Mouse (Mus musculus) CH12.LX (cell line): ENCODE results near the gene Eras. TPM values are rescaled to one million over a fixed set of nuclear protein-coding genes. Genes with fewer than 3 reads are reported as not detected.

ENCODE experiments used
- DNase-seq: peaks from one replicate; pipeline ENCODE4 v3.0.0-alpha.2; 2013; ENCODE audit errors: extremely low read depth
- H3K27ac ChIP-seq: 2 replicates; pipeline ENCODE4 v1.5.1; 2012; ENCODE audit warnings: low read depth, mild to moderate bottlenecking, control low read depth, moderate library complexity; ENCODE audit not compliant: insufficient read depth
- H3K27me3 ChIP-seq: replicated peaks from 2 replicates; pipeline ENCODE3; 2012; ENCODE audit warnings: inconsistent platforms
- H3K36me3 ChIP-seq, 2 experiments: replicated peaks in 1 of 2; 2 replicates each; pipeline versions ENCODE3 to v1.6.1; 2012; ENCODE audit warnings: inconsistent platforms in 1 of 2, low read length in 1 of 2, mild to moderate bottlenecking in 1 of 2, mixed read lengths in 1 of 2, moderate library complexity in 1 of 2; ENCODE audit not compliant: control insufficient read depth in 1 of 2, insufficient read depth in 1 of 2
- H3K4me1 ChIP-seq, 2 experiments: 2 replicates each; pipeline ENCODE4 v1.6.1; 2012; ENCODE audit warnings: inconsistent platforms in 1 of 2, moderate library complexity in 1 of 2; ENCODE audit not compliant: insufficient read depth in 2 of 2, control insufficient read depth in 1 of 2
- H3K4me2 ChIP-seq: 2 replicates; pipeline ENCODE4 v1.6.1; 2012; ENCODE audit warnings: low read depth, mild to moderate bottlenecking, control low read depth; ENCODE audit not compliant: poor library complexity, insufficient read depth, severe bottlenecking
- H3K4me3 ChIP-seq, 3 experiments: fragments of 150-350 bp in 1 of 3; sonication (generic) in 1 of 3; replicated peaks in 1 of 3; 2 replicates each; pipeline versions ENCODE3 to v1.5.1; 2011 to 2012; ENCODE audit warnings: low read depth in 2 of 3, low read length in 2 of 3, mild to moderate bottlenecking in 2 of 3, moderate library complexity in 2 of 3, control low read depth in 1 of 3, improper control_type of control experiment in 1 of 3, inconsistent platforms in 1 of 3, mixed read lengths in 1 of 3; ENCODE audit not compliant: poor library complexity in 1 of 3
- H3K79me2 ChIP-seq: replicated peaks from 2 replicates; pipeline ENCODE4 v1.6.1; 2012; ENCODE audit warnings: mild to moderate bottlenecking, moderate library complexity; ENCODE audit not compliant: control insufficient read depth, poor library complexity, insufficient read depth, severe bottlenecking; ENCODE audit errors: extremely low read depth
- H3K9ac ChIP-seq: 2 replicates; pipeline ENCODE4 v1.6.1; 2012; ENCODE audit warnings: low read depth, mild to moderate bottlenecking, control low read depth, moderate library complexity; ENCODE audit not compliant: insufficient read depth
- H3K9me3 ChIP-seq: replicated peaks from 2 replicates; pipeline ENCODE3; 2012; ENCODE audit warnings: low read length, inconsistent platforms, mixed read lengths
- CHD2 ChIP-seq: IDR thresholded peaks from 2 replicates; pipeline ENCODE4 v1.6.1; 2011; ENCODE audit warnings: low read length, improper control_type of control experiment
- E2F4 ChIP-seq: IDR thresholded peaks from 2 replicates; pipeline ENCODE4 v1.6.1; 2011; ENCODE audit warnings: low read depth, low read length, improper control_type of control experiment; ENCODE audit not compliant: insufficient replicate concordance
- EP300 ChIP-seq: IDR thresholded peaks from 2 replicates; pipeline ENCODE4 v1.6.1; 2011; ENCODE audit warnings: low read length, improper control_type of control experiment
- ETS1 ChIP-seq: conservative IDR thresholded peaks from 2 replicates; pipeline ENCODE4 v1.6.1; 2012; ENCODE audit warnings: low read depth, mild to moderate bottlenecking, inconsistent platforms, low read length, improper control_type of control experiment, moderate library complexity
- HCFC1 ChIP-seq: IDR thresholded peaks from 2 replicates; pipeline ENCODE4 v1.6.1; 2012; ENCODE audit warnings: low read depth, mild to moderate bottlenecking, inconsistent platforms, low read length, improper control_type of control experiment
- IRF4 ChIP-seq: IDR thresholded peaks from 2 replicates; pipeline ENCODE4 v1.6.1; 2014; ENCODE audit warnings: low read depth, mild to moderate bottlenecking, inconsistent platforms, low read length, improper control_type of control experiment
- JUN ChIP-seq: IDR thresholded peaks from 2 replicates; pipeline ENCODE4 v1.6.1; 2011; ENCODE audit warnings: low read depth, mild to moderate bottlenecking, low read length, improper control_type of control experiment, moderate library complexity; ENCODE audit not compliant: insufficient read depth
- KAT2A ChIP-seq: IDR thresholded peaks from 2 replicates; pipeline ENCODE4 v1.6.1; 2012; ENCODE audit warnings: low read length, improper control_type of control experiment, inconsistent platforms; ENCODE audit not compliant: insufficient replicate concordance
- MAX ChIP-seq: IDR thresholded peaks from 2 replicates; pipeline ENCODE4 v1.6.1; 2011; ENCODE audit warnings: low read length, improper control_type of control experiment
- MAZ ChIP-seq: IDR thresholded peaks from 2 replicates; pipeline ENCODE4 v1.6.1; 2012; ENCODE audit warnings: low read depth, mild to moderate bottlenecking, inconsistent platforms, low read length, improper control_type of control experiment, moderate library complexity
- MEF2A ChIP-seq: IDR thresholded peaks from 2 replicates; pipeline ENCODE4 v1.6.1; 2014; ENCODE audit warnings: low read depth, mild to moderate bottlenecking, inconsistent platforms, low read length, improper control_type of control experiment, borderline replicate concordance
- MXI1 ChIP-seq: IDR thresholded peaks from 2 replicates; pipeline ENCODE4 v1.6.1; 2011; ENCODE audit warnings: mild to moderate bottlenecking, low read depth, low read length, improper control_type of control experiment
- NRF1 ChIP-seq: IDR thresholded peaks from 2 replicates; pipeline ENCODE4 v1.6.1; 2014; ENCODE audit warnings: low read depth, mild to moderate bottlenecking, inconsistent platforms, low read length, improper control_type of control experiment, moderate library complexity
- PAX5 ChIP-seq: IDR thresholded peaks from 2 replicates; pipeline ENCODE4 v1.6.1; 2012; ENCODE audit warnings: low read length, inconsistent platforms, mixed read lengths
- POLR2AphosphoS2 ChIP-seq: IDR thresholded peaks from 2 replicates; pipeline ENCODE4 v1.6.1; 2011; ENCODE audit warnings: low read depth, low read length, improper control_type of control experiment
- RAD21 ChIP-seq: IDR thresholded peaks from 2 replicates; pipeline ENCODE4 v1.6.1; 2011; ENCODE audit warnings: low read depth, mild to moderate bottlenecking, low read length, improper control_type of control experiment, moderate library complexity
- RCOR1 ChIP-seq: conservative IDR thresholded peaks from 2 replicates; pipeline ENCODE4 v1.6.1; 2012; ENCODE audit warnings: low read depth, mild to moderate bottlenecking, inconsistent platforms, low read length, improper control_type of control experiment
- TBP ChIP-seq: conservative IDR thresholded peaks from 2 replicates; pipeline ENCODE4 v1.6.1; 2011; ENCODE audit warnings: low read depth, low read length, improper control_type of control experiment
- UBTF ChIP-seq: IDR thresholded peaks from 2 replicates; pipeline ENCODE4 v1.6.1; 2012; ENCODE audit warnings: low read depth, mild to moderate bottlenecking, inconsistent platforms, low read length, improper control_type of control experiment, moderate library complexity
- USF1 ChIP-seq: IDR thresholded peaks from 2 replicates; pipeline ENCODE4 v1.6.1; 2014; ENCODE audit warnings: low read depth, mild to moderate bottlenecking, inconsistent platforms, low read length, improper control_type of control experiment
- ZC3H11A ChIP-seq: IDR thresholded peaks from 2 replicates; pipeline ENCODE4 v1.6.1; 2012; ENCODE audit warnings: low read depth, mild to moderate bottlenecking, inconsistent platforms, low read length, improper control_type of control experiment
- ZKSCAN1 ChIP-seq: IDR thresholded peaks from 2 replicates; pipeline ENCODE4 v1.6.1; 2012; ENCODE audit warnings: low read depth, inconsistent platforms, low read length, improper control_type of control experiment, borderline replicate concordance
- ZMIZ1 ChIP-seq: IDR thresholded peaks from 2 replicates; pipeline ENCODE4 v1.6.1; 2012; ENCODE audit warnings: low read depth, mild to moderate bottlenecking, inconsistent platforms, low read length, improper control_type of control experiment
- ZNF384 ChIP-seq: IDR thresholded peaks from 2 replicates; pipeline ENCODE4 v1.6.1; 2012; ENCODE audit warnings: low read depth, low read length, improper control_type of control experiment, inconsistent platforms
- dilution Hi-C: fragments of 300-500 bp; cut with MboI; formaldehyde crosslinking; loops from 2 replicates; pipeline ENCODE4 v1.14.3; 2020; ENCODE audit warnings: low sequenced_read_pairs; ENCODE audit not compliant: extremely low pct_unique_long_range_greater_than_20kb, extremely low pct_ligation_motif_present
- in situ Hi-C: fragments of 300-500 bp; cut with MboI; formaldehyde crosslinking; loops from 3 replicates; pipeline ENCODE4 v1.14.3; 2019; ENCODE audit warnings: low sequenced_read_pairs, low pct_ligation_motif_present, low pct_unique_long_range_greater_than_20kb, mixed read lengths
- polyA plus RNA-seq: library from polyadenylated mRNA; unstranded; fragments of >175 nt; gene quantifications from 2 replicates; pipeline ENCODE4 v1.2.1, GENCODE M21; 2012; ENCODE audit warnings: low read depth; ENCODE audit not compliant: insufficient read length
- total RNA-seq, 2 experiments: library from RNA; depleted of rRNA; stranded (reverse); fragments of 300-350 nt in 1 of 2; fragments of >200 nt in 1 of 2; gene quantifications; 2 replicates each; pipeline ENCODE4 v1.2.3; 2012 to 2014

Gene Eras
- total and polyA plus RNA-seq, 3 experiments: not detected

- no peak for TF ChIP-seq E2F4
- peak; percentile 69 for TF ChIP-seq ZMIZ1
- TF ChIP-seq PAX5: no peak
- TF ChIP-seq ETS1: no peak
- TF ChIP-seq MAX: no peak
- peak; percentile 54; the same call in 1 of the 2 replicates for TF ChIP-seq TBP
- no peak for TF ChIP-seq MEF2A
- TF ChIP-seq JUN: no peak
- no peak for TF ChIP-seq EP300
- peak; percentile 82; the same call in 1 of the 2 replicates for TF ChIP-seq MAZ
Observed at GRCm38 (mm10) chrX:7898880-7899874, 29.2 kb downstream of the Eras start, which contains the start of the genes Pqbp1 and Timm17b (continued).

GRCm38 (mm10) chrX:7898211-7898610, 30.2 kb downstream of the Eras start:
- in situ Hi-C loops: no loop called here
- dilution Hi-C loops: no loop called here
- TF ChIP-seq ETS1 (no peak), RCOR1 (no peak), MEF2A (no peak), POLR2AphosphoS2 (no peak), ZNF384 (no peak), NRF1 (no peak), UBTF (no peak), CHD2 (no peak), PAX5 (no peak), JUN (no peak), MAX (no peak), MXI1 (no peak), IRF4 (no peak), ZKSCAN1 (no peak), RAD21 (no peak), KAT2A (no peak), USF1 (no peak), ZC3H11A (no peak), EP300 (no peak), HCFC1 (no peak)

More at GRCm38 (mm10) chrX:7898211-7898610, 30.2 kb downstream of the Eras start:
- H3K27me3 ChIP-seq: no peaks in the 10 kb centered on the region
- H3K4me3 ChIP-seq: peak overlapping the region; percentile 61 to 96 (median 68)
- peak overlapping the region; percentile 60 for H3K4me2 ChIP-seq
- DNase-seq: no peak
- no peaks in the 10 kb centered on the region for H3K9me3 ChIP-seq
- H3K36me3 ChIP-seq: peaks cover 26 to 43% of the 10 kb centered on the region in 2 experiments
- H3K79me2 ChIP-seq: peaks cover 8% of the 10 kb centered on the region
- peak overlapping the region; percentile 70 for H3K9ac ChIP-seq
- peaks cover 2 to 11% of the 10 kb centered on the region in 2 experiments; a peak in 3 of 4 replicates for H3K4me1 ChIP-seq
- peak overlapping the region; percentile 76 for H3K27ac ChIP-seq
